Mouse (Mus musculus) E14TG2a.4 (cell line): ENCODE measurements around the gene Cars2.

Experiments used
- CTCF ChIP-seq: conservative IDR thresholded peaks from 2 replicates; pipeline ENCODE4 v1.5.1; 2014; ENCODE audit warnings: low read length
- NANOG ChIP-seq: IDR thresholded peaks from 2 replicates; pipeline ENCODE4 v1.6.1; 2014; ENCODE audit warnings: borderline replicate concordance, low read length, mixed read lengths

DNA sequence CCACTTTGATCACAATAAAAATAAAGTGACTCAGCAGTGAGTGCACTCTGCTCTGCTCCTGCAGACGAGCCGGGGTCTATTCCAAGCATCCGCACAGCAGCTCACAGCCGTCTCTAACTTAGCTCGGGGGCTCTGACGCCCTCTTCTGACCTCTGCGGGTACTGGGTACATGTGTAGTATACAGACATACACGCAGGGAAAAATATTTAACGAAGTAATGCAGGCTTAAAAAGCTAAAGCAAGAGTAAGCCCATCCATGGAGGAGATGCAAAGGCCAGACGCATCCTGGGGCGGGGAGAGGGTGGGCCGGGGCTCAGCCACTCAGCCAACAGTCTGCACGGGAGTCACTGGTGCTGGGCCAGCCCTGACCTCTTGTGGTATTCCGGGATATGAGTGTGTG lies 44.5 kb downstream of the Cars2 start:
- TF ChIP-seq CTCF = no peak; the same call in 1 of the 2 replicates
- no peak for TF ChIP-seq NANOG
